Mouse (Mus musculus): ENCODE measurements around the gene Ppp1r11. TPM values are rescaled to one million over a fixed set of nuclear protein-coding genes. Genes with fewer than 3 reads are reported as not detected.

Ppp1r11 gene
- total RNA-seq, 1 experiment from 2014 or later, result 85.4 TPM

- peak; percentile 70 for DNase-seq
Measured at GRCm38 (mm10) chr17:36915076-36915475, 36.5 kb downstream of the Ppp1r11 start.

- DNase-seq, result peak; percentile 82
Measured at GRCm38 (mm10) chr17:36914108-36914507, 37.4 kb downstream of the Ppp1r11 start.

- DNase-seq, result no peak
Measured at GRCm38 (mm10) chr17:36912031-36912430, 39.5 kb downstream of the Ppp1r11 start.

DNA sequence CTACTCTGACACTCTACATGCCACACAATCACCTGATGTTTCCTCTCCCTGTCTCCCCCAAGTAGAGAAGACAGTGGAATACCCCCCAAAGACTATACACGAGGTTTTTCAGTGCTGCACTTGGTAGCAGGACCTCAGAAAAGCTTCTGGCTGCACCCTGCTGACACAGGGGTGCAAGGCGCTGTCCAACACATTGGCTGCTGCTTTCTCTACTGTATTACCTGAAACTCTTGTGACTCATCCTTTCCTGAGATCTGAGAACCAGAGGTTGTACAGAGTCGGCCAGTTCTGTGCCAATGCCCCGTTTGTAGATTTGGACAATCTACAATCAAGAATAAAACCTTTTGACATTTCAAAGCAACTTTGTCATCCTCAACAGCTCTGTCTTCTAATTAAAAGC, 41.7 kb downstream of the Ppp1r11 start:
- no peak for DNase-seq

DNA sequence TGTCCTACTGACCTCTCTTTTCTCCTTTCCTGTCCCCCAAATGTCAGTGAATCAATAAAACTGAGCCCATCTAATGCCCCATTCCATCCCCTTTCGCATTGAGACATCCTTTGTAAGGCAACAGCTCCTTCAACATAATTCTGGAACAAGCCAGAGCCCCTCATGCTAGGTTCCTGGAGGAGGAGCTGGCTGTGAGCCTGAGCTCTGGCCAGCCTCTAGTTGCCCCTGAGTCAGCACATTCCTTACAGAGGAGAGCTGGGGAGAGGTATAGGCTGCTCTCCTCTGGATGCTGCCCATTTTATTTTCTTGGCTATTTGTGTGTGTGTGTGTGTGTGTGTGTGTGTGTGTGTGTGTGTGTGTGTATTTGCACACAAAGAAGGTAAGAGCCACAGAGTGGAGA, 43.3 kb downstream of the Ppp1r11 start:
- DNase-seq, result no peak

GRCm38 (mm10) chr17:36903651-36904050, 47.9 kb downstream of the Ppp1r11 start:
- no peak for DNase-seq

DNA sequence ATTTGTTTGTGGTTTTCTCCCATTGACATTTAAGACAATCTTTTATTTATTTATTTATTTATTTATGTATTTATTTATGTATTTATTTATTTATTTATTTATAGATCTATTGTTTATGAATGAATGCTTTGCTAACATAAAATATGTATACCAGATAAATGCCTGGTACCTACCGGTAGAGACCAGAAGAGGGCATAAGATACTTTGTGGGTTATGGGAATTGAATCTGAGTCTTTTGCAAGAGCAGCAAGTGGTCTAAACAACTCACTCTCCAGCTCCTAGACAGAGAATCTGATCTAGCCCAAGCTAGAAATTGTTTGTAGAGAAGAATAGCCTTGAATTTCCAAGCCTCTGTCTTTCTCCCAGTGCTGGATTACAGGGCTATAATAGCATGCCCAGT, 50.9 kb downstream of the Ppp1r11 start:
- no peak for DNase-seq

DNA sequence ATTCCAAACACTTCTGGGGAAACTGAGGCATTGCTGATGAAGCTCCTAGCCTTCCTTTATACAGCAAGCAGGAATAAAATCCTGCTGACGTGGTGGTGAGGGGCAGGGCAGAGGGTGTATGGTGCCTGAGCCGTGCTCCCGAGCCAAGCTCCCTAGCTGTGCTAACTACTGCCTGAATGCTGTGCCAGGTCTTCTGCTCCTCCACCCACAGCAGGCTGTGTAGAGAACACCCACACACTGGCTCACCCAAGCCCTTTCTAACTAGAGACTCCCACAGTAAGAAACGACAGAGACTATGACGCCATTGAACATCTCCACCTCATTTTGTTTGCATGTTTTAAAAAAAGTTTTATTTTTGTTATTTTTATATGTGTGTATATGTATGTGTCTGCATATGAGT, 51.5 kb downstream of the Ppp1r11 start:
- no peak for DNase-seq

- no peak for DNase-seq
Measured at GRCm38 (mm10) chr17:36899376-36899775, 52.2 kb downstream of the Ppp1r11 start.

Other genes with a start within 250 kb of the Ppp1r11 start
- gene H2-M10.5, start 178.8 kb downstream of the Ppp1r11 start, total RNA-seq (2021), result not detected in 2 replicates
- not detected in 2 replicates for gene H2-M10.6, start 139.6 kb downstream of the Ppp1r11 start, total RNA-seq (2021)
- 69.2 and 77.1 TPM in 2 replicates for gene Trim26, start 114.6 kb downstream of the Ppp1r11 start, total RNA-seq (2021)
- not detected in 2 replicates for gene Trim15, start 84.5 kb downstream of the Ppp1r11 start, total RNA-seq (2021)
- 0.27 and 0.67 TPM in 2 replicates for gene Trim10, start 82.2 kb downstream of the Ppp1r11 start, total RNA-seq (2021)
- 0.61 TPM in 1 of 2 replicates, not detected in the other for gene Trim40, start 61.6 kb downstream of the Ppp1r11 start, total RNA-seq (2021)
- gene Trim31, start 53.6 kb downstream of the Ppp1r11 start, total RNA-seq (2021), result not detected in 2 replicates
- 0.85 TPM in 1 of 2 replicates, not detected in the other for gene Rnf39, start 8.8 kb downstream of the Ppp1r11 start, total RNA-seq (2021)
- 33.8 and 41.3 TPM in 2 replicates for gene Znrd1, start 6.8 kb upstream of the Ppp1r11 start, total RNA-seq (2021)
- gene Znrd1as, start 6.9 kb upstream of the Ppp1r11 start, total RNA-seq (2021), result 16.5 and 21.2 TPM in 2 replicates
- gene 2410137M14Rik, start 29.5 kb upstream of the Ppp1r11 start, total RNA-seq (2021), result not detected in 2 replicates
- not detected in 2 replicates for gene H2-M5, start 37.8 kb upstream of the Ppp1r11 start, total RNA-seq (2021)
- gene Zfp57, start 49.4 kb upstream of the Ppp1r11 start, total RNA-seq (2021), result 2.5 and 3.8 TPM in 2 replicates
- not detected in 2 replicates for gene Mog, start 71.7 kb upstream of the Ppp1r11 start, total RNA-seq (2021)
- 39.6 and 46.0 TPM in 2 replicates for gene Gabbr1, start 94.2 kb upstream of the Ppp1r11 start, total RNA-seq (2021)
- not detected in 2 replicates for gene Olfr90, start 136.8 kb upstream of the Ppp1r11 start, total RNA-seq (2021)
- not detected in 2 replicates for gene Olfr91, start 146.5 kb upstream of the Ppp1r11 start, total RNA-seq (2021)
- not detected in 2 replicates for gene Olfr92, start 168.3 kb upstream of the Ppp1r11 start, total RNA-seq (2021)
- not detected in 2 replicates for gene Olfr93, start 209.8 kb upstream of the Ppp1r11 start, total RNA-seq (2021)
- gene Ubd, start 242.2 kb upstream of the Ppp1r11 start, total RNA-seq (2021), result not detected in 2 replicates
- not detected in 2 replicates for gene Olfr94, start 249.3 kb upstream of the Ppp1r11 start, total RNA-seq (2021)